In genomic region chr8:87833841-87834620, GRCm38 (mm10) we compare ENCODE assay signal across 8 mouse cellular contexts.
DNase-seq lines count a peak whose midpoint lies in the region; ATAC-seq and TF ChIP-seq lines count a peak whose summit lies in the region.
"Had no signal": no experiment of that assay in that cellular context is flagged by ENCODE, and none has a peak within 500 bp of the region (broad histone marks: within the 10 kb centered on the region; RNA-seq: fewer than 3 reads in every experiment).

No protein-coding gene starts in this region.

- no peak for ATAC-seq in embryonic facial prominence, embryonic 11.5 days (replicated peaks; ENCODE audit: insufficient number of reproducible peaks, low FRiP score, low TSS enrichment, low read depth)
- ATAC-seq in forebrain, embryonic 14.5 days, result no peak
- no peak for ATAC-seq in limb, embryonic 12.5 days (ENCODE audit: insufficient number of reproducible peaks, insufficient read depth, low FRiP score, low TSS enrichment, low read depth)
- ATAC-seq in monocyte, adult 5-6 weeks (replicated peaks; ENCODE audit: insufficient number of reproducible peaks, low FRiP score, low TSS enrichment, poor library complexity, severe bottlenecking), result no peak

- H3K27ac ChIP-seq in embryonic facial prominence, embryonic 11.5 days (replicated peaks; ENCODE audit: low read depth, low read length), result peak overlapping the region; percentile 72
- peak overlapping the region; percentile 78 for H3K27ac ChIP-seq in forebrain, embryonic 14.5 days (ENCODE audit: low read depth, low read length)
- peak overlapping the region; percentile 97 for H3K27ac ChIP-seq in limb, embryonic 12.5 days
- H3K27ac ChIP-seq: liver, embryonic 14.5 days had no signal

- no peak overlapping the region; the same call in 1 of the 2 replicates for H3K9ac ChIP-seq in embryonic facial prominence, embryonic 11.5 days (replicated peaks; ENCODE audit: low read length)
- peak overlapping the region; percentile 46; the same call in 1 of the 2 replicates for H3K9ac ChIP-seq in forebrain, embryonic 14.5 days (ENCODE audit: low read length)
- H3K9ac ChIP-seq in limb, embryonic 12.5 days (replicated peaks), result no peak overlapping the region
- H3K9ac ChIP-seq: liver, embryonic 14.5 days had no signal

- no peaks in the 10 kb centered on the region for H3K9me3 ChIP-seq in embryonic facial prominence, embryonic 11.5 days (replicated peaks; ENCODE audit: control insufficient read depth, low read length)
- H3K9me3 ChIP-seq in forebrain, embryonic 14.5 days (replicated peaks; ENCODE audit: control insufficient read depth, low read length), result no peaks in the 10 kb centered on the region
- H3K9me3 ChIP-seq in limb, embryonic 12.5 days, result no peaks in the 10 kb centered on the region

- WGBS in embryonic facial prominence, embryonic 11.5 days, result 13% methylated on average over 12 of the region's 12 CpGs
- WGBS in forebrain, embryonic 14.5 days, result 12% methylated on average over 12 of the region's 12 CpGs
- WGBS in limb, embryonic 12.5 days, result 9% methylated on average over 12 of the region's 12 CpGs

- no peak for TF ChIP-seq POLR2A in myocyte (IDR thresholded peaks at IDR 0.05; ENCODE audit: insufficient read length, low read depth)

- H3K4me3 ChIP-seq in embryonic facial prominence, embryonic 11.5 days (ENCODE audit: low read depth, low read length), result no peak overlapping the region
- no peak overlapping the region for H3K4me3 ChIP-seq in forebrain, embryonic 14.5 days (ENCODE audit: low read depth, low read length)
- no peak overlapping the region for H3K4me3 ChIP-seq in limb, embryonic 12.5 days (replicated peaks)
- H3K4me3 ChIP-seq in myocyte, result no peak overlapping the region

- H3K27me3 ChIP-seq in embryonic facial prominence, embryonic 11.5 days (ENCODE audit: control insufficient read depth, insufficient read depth, low read length), result no peaks in the 10 kb centered on the region
- no peaks in the 10 kb centered on the region for H3K27me3 ChIP-seq in forebrain, embryonic 14.5 days (replicated peaks; ENCODE audit: control insufficient read depth, insufficient read depth, low read length)
- H3K27me3 ChIP-seq in limb, embryonic 12.5 days, result no peaks in the 10 kb centered on the region
- H3K27me3 ChIP-seq in myocyte (ENCODE audit: control insufficient read depth, insufficient read depth, insufficient read length), result peaks cover 6% of the 10 kb centered on the region

- H3K36me3 ChIP-seq in embryonic facial prominence, embryonic 11.5 days (replicated peaks; ENCODE audit: control insufficient read depth, insufficient read depth, low read depth, low read length), result no peaks in the 10 kb centered on the region
- no peaks in the 10 kb centered on the region for H3K36me3 ChIP-seq in forebrain, embryonic 14.5 days (ENCODE audit: control insufficient read depth, insufficient read depth, low read length)
- H3K36me3 ChIP-seq in limb, embryonic 12.5 days, result no peaks in the 10 kb centered on the region
- H3K36me3 ChIP-seq in myocyte (ENCODE audit: control insufficient read depth, insufficient read depth), result no peaks in the 10 kb centered on the region

- peak; percentile 61 for DNase-seq in embryonic facial prominence, embryonic 11.5 days (ENCODE audit: low spot score)
- DNase-seq in forebrain, embryonic 14.5 days (ENCODE audit: low spot score), result peak; percentile 71
- no peak for DNase-seq in kidney, postnatal 14 days
- no peak for DNase-seq in thymus, postnatal 25 days

- H3ac ChIP-seq in myocyte (ENCODE audit: control insufficient read depth, insufficient read length), result no peak overlapping the region

- no peaks in the 10 kb centered on the region for H3K79me2 ChIP-seq in myocyte (ENCODE audit: control insufficient read depth, insufficient read depth)

- H3K4me2 ChIP-seq in embryonic facial prominence, embryonic 11.5 days (ENCODE audit: low read depth, low read length), result no peak overlapping the region
- 0 out of 2 replicates have a peak overlapping the region, but pooled peaks have one; percentile 33 for H3K4me2 ChIP-seq in forebrain, embryonic 14.5 days (ENCODE audit: low read length)
- peak overlapping the region; percentile 35 for H3K4me2 ChIP-seq in limb, embryonic 12.5 days
- H3K4me2 ChIP-seq in myocyte (ENCODE audit: low read depth), result peak overlapping the region; percentile 52

- H3K4me1 ChIP-seq in embryonic facial prominence, embryonic 11.5 days (ENCODE audit: control insufficient read depth, insufficient read depth, low read length), result peaks cover 58% of the 10 kb centered on the region
- peaks cover 83% of the 10 kb centered on the region for H3K4me1 ChIP-seq in forebrain, embryonic 14.5 days (ENCODE audit: control insufficient read depth, insufficient read depth, low read length)
- peaks cover 97% of the 10 kb centered on the region for H3K4me1 ChIP-seq in limb, embryonic 12.5 days (replicated peaks)

TF ChIP-seq in myocyte, 11 proteins besides CTCF, POLR2A, EP300 and RAD21:
- TF ChIP-seq USF1 (IDR thresholded peaks at IDR 0.05; ENCODE audit: low read depth), result no peak
- TF ChIP-seq REST (IDR thresholded peaks at IDR 0.05; ENCODE audit: insufficient read depth, insufficient read length), result no peak
- no peak for TF ChIP-seq POLR2AphosphoS2 (IDR thresholded peaks at IDR 0.05; ENCODE audit: insufficient read length, low read depth)
- no peak for TF ChIP-seq MYOD1 (IDR thresholded peaks at IDR 0.05; ENCODE audit: control insufficient read depth in 1 of 3, insufficient read length in 2 of 3, low read depth in 2 of 3)

Comparison
In these comparisons a context has a peak if more than half of its experiments do, and no peak if none do; other contexts are left out.
1. DNase-seq: peak in embryonic facial prominence, embryonic 11.5 days (single experiment) and forebrain, embryonic 14.5 days (single experiment); none in kidney, postnatal 14 days (single experiment) and thymus, postnatal 25 days (single experiment).
2. Peak in every context shown above with its lines, with median percentiles within 50 percentile points of each other: H3K27ac ChIP-seq.